Mouse (Mus musculus): Measurements from ENCODE around the gene Ryr2.

DNA sequence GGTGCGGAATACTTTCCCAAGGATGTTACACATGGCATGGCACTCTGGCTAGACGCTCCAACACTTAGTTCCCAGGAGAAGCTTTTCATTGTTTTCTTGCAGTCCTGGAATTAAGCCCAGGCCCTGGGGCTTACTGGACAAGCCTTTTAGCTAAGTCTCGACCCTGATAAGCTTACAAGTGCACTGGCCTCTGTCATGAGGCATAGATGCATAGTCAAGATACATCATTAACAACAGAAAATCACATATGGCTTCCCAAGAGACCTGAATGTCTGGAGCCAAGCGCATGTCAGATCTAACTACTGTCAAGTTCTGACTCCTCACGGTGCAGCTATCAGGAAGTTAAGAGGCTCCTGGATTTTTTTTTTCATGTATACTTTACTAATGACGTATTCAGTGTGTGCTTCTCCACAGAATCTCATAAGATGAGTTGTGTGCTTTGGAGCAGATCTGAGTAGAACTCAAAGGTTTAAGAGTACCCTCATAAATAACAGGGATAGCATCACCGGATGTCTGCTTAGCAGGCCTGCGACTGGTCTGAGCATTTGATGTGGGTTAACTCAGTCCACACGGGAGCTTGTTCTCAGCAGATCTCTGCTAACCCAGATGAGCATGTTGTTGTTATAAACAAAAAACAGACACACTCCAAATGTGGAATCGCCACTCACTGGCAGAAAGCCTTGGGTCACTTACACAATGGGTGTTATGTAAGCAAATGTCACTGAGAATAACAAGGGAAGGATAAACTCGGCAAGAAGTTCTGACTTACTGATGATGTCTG is 179.8 kb downstream of the Ryr2 start:
- TF ChIP-seq POLR2A (IDR thresholded peaks at IDR 0.05; ENCODE audit: borderline replicate concordance, extremely low read depth, insufficient read depth, insufficient read length, poor library complexity, severe bottlenecking) (no peak), CTCF (IDR thresholded peaks at IDR 0.05; ENCODE audit: borderline replicate concordance, extremely low read depth, insufficient read depth, insufficient read length) (no peak)
